Mouse (Mus musculus) neural tube, embryonic 11.5 days (tissue): ENCODE results near the gene Frem2. TPM values are rescaled to one million over a fixed set of nuclear protein-coding genes. Genes with fewer than 3 reads are reported as not detected.

Experiments
- ATAC-seq: fragments of 200-750 bp; cut with Nextera tagmentation; 2 replicates; pipeline ENCODE4 v1.8.0; 2017; ENCODE audit warnings: moderate number of reproducible peaks, mild to moderate bottlenecking, moderate TSS enrichment, moderate library complexity; ENCODE audit not compliant: insufficient read depth, low FRiP score, low TSS enrichment
- DNase-seq: peaks from one replicate; pipeline ENCODE4 v3.0.0-alpha.2; 2015; ENCODE audit warnings: low spot score
- H3K27ac ChIP-seq: fragments of 300-500 bp; sonication (generic); 2 replicates; pipeline ENCODE4 v1.5.1; 2014; ENCODE audit warnings: low read depth, mild to moderate bottlenecking, low read length
- H3K27me3 ChIP-seq: fragments of 300-500 bp; sonication (generic); 2 replicates; pipeline ENCODE4 v1.6.1; 2014; ENCODE audit warnings: mild to moderate bottlenecking, low read length, mixed read lengths; ENCODE audit not compliant: control insufficient read depth, insufficient read depth
- H3K36me3 ChIP-seq: fragments of 300-500 bp; sonication (generic); 2 replicates; pipeline ENCODE4 v1.6.1; 2014; ENCODE audit warnings: mild to moderate bottlenecking, low read length, moderate library complexity, mixed read lengths; ENCODE audit not compliant: control insufficient read depth, insufficient read depth
- H3K4me1 ChIP-seq: fragments of 300-500 bp; sonication (generic); 2 replicates; pipeline ENCODE4 v1.6.1; 2014; ENCODE audit warnings: low read length, mixed read lengths; ENCODE audit not compliant: control insufficient read depth, insufficient read depth
- H3K4me2 ChIP-seq: fragments of 300-500 bp; sonication (generic); 2 replicates; pipeline ENCODE4 v1.6.1; 2014; ENCODE audit warnings: low read depth, mild to moderate bottlenecking, moderate library complexity
- H3K4me3 ChIP-seq: fragments of 300-500 bp; sonication (generic); 2 replicates; pipeline ENCODE4 v1.5.1; 2014; ENCODE audit warnings: low read depth, low read length
- H3K9ac ChIP-seq: fragments of 300-500 bp; sonication (generic); 2 replicates; pipeline ENCODE4 v1.6.1; 2014; ENCODE audit warnings: mild to moderate bottlenecking, low read length
- H3K9me3 ChIP-seq: fragments of 300-500 bp; sonication (generic); 2 replicates; pipeline ENCODE4 v1.6.1; 2016; ENCODE audit warnings: low read length; ENCODE audit not compliant: control insufficient read depth
- WGBS: fragments of 180-500 bp; shearing (Covaris S2); extraction: QIAGEN DNeasy Blood & Tissue Kit; methylation state at CpG from one replicate; pipeline ENCODE4 v1.1.7; 2014; 5-methylcytosine and 5-hydroxymethylcytosine counted together
- polyA plus RNA-seq: library from polyadenylated mRNA; unstranded; fragments of >200 nt; fragmentation: Nextera tagmentation; extraction: Ambion mirVana; gene quantifications from 2 replicates; pipeline ENCODE4 v1.2.1, GENCODE M21; 2014

Gene Frem2
- polyA plus RNA-seq, 1 experiment from 2014 or later: 3.5 TPM

- H3K9ac ChIP-seq: no peak overlapping the region
- no peak overlapping the region for H3K4me2 ChIP-seq
- H3K4me3 ChIP-seq: no peak overlapping the region
- 0 out of 2 replicates have a peak, but pooled peaks cover 7% of the 10 kb centered on the region for H3K4me1 ChIP-seq
- no peak for ATAC-seq
- 90% methylated on average over 9 of the region's 9 CpGs for WGBS
- no peak overlapping the region for H3K27ac ChIP-seq
- H3K9me3 ChIP-seq: no peaks in the 10 kb centered on the region
- no peak for DNase-seq
- H3K36me3 ChIP-seq: no peaks in the 10 kb centered on the region
- no peaks in the 10 kb centered on the region for H3K27me3 ChIP-seq
Observed at GRCm38 (mm10) chr3:53558230-53558629, 98.9 kb downstream of the Frem2 start.

GRCm38 (mm10) chr3:53557388-53558214 is 99.6 kb downstream of the Frem2 start:
- ATAC-seq (no peak), DNase-seq (no peak)
- Histone ChIP-seq H3K27me3 (no peaks in the 10 kb centered on the region), H3K9me3 (no peaks in the 10 kb centered on the region), H3K36me3 (no peaks in the 10 kb centered on the region), H3K4me2 (no peak overlapping the region), H3K4me3 (no peak overlapping the region), H3K9ac (no peak overlapping the region), H3K27ac (no peak overlapping the region), H3K4me1 (0 out of 2 replicates have a peak, but pooled peaks cover 5% of the 10 kb centered on the region)
- 88% methylated on average over 16 of the region's 16 CpGs for WGBS

- H3K36me3 ChIP-seq: no peaks in the 10 kb centered on the region
- no peak overlapping the region for H3K4me2 ChIP-seq
- WGBS: 72% methylated on average over 10 of the region's 10 CpGs
- H3K9ac ChIP-seq: no peak overlapping the region
- H3K4me3 ChIP-seq: no peak overlapping the region
- H3K4me1 ChIP-seq: 0 out of 2 replicates have a peak, but pooled peaks cover 2% of the 10 kb centered on the region
- ATAC-seq (no peak), DNase-seq (no peak)
- H3K27me3 ChIP-seq: no peaks in the 10 kb centered on the region
- H3K9me3 ChIP-seq: no peaks in the 10 kb centered on the region
- H3K27ac ChIP-seq: no peak overlapping the region
Observed at GRCm38 (mm10) chr3:53555031-53555952, 101.9 kb downstream of the Frem2 start.

GRCm38 (mm10) chr3:53552691-53553090 is 104.5 kb downstream of the Frem2 start:
- H3K27ac ChIP-seq: no peak overlapping the region
- no peak for ATAC-seq
- no peak overlapping the region for H3K9ac ChIP-seq
- no peak for DNase-seq
- no peaks in the 10 kb centered on the region for H3K4me1 ChIP-seq
- H3K9me3 ChIP-seq: no peaks in the 10 kb centered on the region
- no peak overlapping the region for H3K4me2 ChIP-seq
- no peak overlapping the region for H3K4me3 ChIP-seq
- 76% methylated on average over 7 of the region's 7 CpGs for WGBS
- H3K27me3 ChIP-seq: no peaks in the 10 kb centered on the region
- H3K36me3 ChIP-seq: no peaks in the 10 kb centered on the region

GRCm38 (mm10) chr3:53532091-53532490 is 125.1 kb downstream of the Frem2 start:
- no peaks in the 10 kb centered on the region for H3K36me3 ChIP-seq
- ATAC-seq: no peak
- no peak overlapping the region for H3K9ac ChIP-seq
- no peaks in the 10 kb centered on the region for H3K4me1 ChIP-seq
- H3K9me3 ChIP-seq: no peaks in the 10 kb centered on the region
- DNase-seq: no peak
- H3K27ac ChIP-seq: no peak overlapping the region
- no peaks in the 10 kb centered on the region for H3K27me3 ChIP-seq
- no peak overlapping the region for H3K4me3 ChIP-seq
- WGBS: 90% methylated on average over 6 of the region's 6 CpGs
- no peak overlapping the region for H3K4me2 ChIP-seq

GRCm38 (mm10) chr3:53530305-53530704 is 126.8 kb downstream of the Frem2 start:
- no peak overlapping the region for H3K4me2 ChIP-seq
- H3K4me1 ChIP-seq: no peaks in the 10 kb centered on the region
- H3K4me3 ChIP-seq: no peak overlapping the region
- no peaks in the 10 kb centered on the region for H3K9me3 ChIP-seq
- H3K27me3 ChIP-seq: no peaks in the 10 kb centered on the region
- no peak overlapping the region for H3K9ac ChIP-seq
- no peak for DNase-seq
- no peak for ATAC-seq
- H3K36me3 ChIP-seq: no peaks in the 10 kb centered on the region
- WGBS: 80% methylated on average over 6 of the region's 6 CpGs
- no peak overlapping the region for H3K27ac ChIP-seq

- DNase-seq: peak; percentile 87
- Histone ChIP-seq H3K9me3 (no peaks in the 10 kb centered on the region), H3K9ac (no peak overlapping the region), H3K27me3 (no peaks in the 10 kb centered on the region), H3K36me3 (no peaks in the 10 kb centered on the region), H3K27ac (no peak overlapping the region), H3K4me2 (peak overlapping the region; percentile 39), H3K4me1 (no peaks in the 10 kb centered on the region), H3K4me3 (0 out of 2 replicates have a peak overlapping the region, but pooled peaks have one; percentile 10)
- 27% methylated on average over 21 of the region's 21 CpGs for WGBS
- no peak for ATAC-seq
Observed at GRCm38 (mm10) chr3:53525737-53526136, 131.4 kb downstream of the Frem2 start.

- Histone ChIP-seq H3K27me3 (no peaks in the 10 kb centered on the region), H3K4me2 (no peak overlapping the region), H3K9me3 (no peaks in the 10 kb centered on the region), H3K27ac (no peak overlapping the region), H3K9ac (no peak overlapping the region), H3K4me3 (no peak overlapping the region), H3K4me1 (no peaks in the 10 kb centered on the region), H3K36me3 (no peaks in the 10 kb centered on the region)
- WGBS: 93% methylated on average over 10 of the region's 10 CpGs
- DNase-seq: no peak
- ATAC-seq: no peak
Observed at GRCm38 (mm10) chr3:53522794-53523193, 134.4 kb downstream of the Frem2 start.
